Mouse (Mus musculus): ENCODE measurements around the gene Clec16a. TPM values are rescaled to one million over a fixed set of nuclear protein-coding genes. Genes with fewer than 3 reads are reported as not detected.

Gene Clec16a
- total and polyA plus RNA-seq, 3 experiments = 20.0 to 24.2 (median 20.5) TPM

DNA sequence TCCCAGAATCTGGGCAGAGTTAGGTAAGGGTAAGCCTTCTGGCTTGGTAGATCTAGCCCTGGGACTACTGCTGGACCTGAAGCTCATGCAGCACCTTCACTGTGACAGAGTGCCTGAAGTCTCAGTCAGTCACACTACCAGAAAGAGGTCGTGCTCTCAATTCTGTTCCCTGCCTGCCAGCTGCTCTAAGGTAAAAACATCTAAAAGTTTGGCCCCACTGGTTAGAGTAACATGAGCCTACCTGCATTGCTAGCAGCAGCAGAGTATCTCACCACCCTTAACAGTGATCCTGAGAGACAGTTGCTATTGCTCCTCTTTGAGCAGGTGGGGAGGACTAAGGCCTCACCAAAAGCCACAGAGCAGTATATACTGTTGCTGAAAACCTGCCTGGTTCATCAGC is 160.3 kb downstream of the Clec16a start:
- H3K27me3 ChIP-seq (replicated peaks) = no peaks in the 10 kb centered on the region
- H3K27ac ChIP-seq (ENCODE audit: insufficient read depth, low read depth) = no peak overlapping the region
- TF ChIP-seq NELFE (IDR thresholded peaks at IDR 0.05; ENCODE audit: low read depth, low read length) = no peak
- no peak for TF ChIP-seq JUN (IDR thresholded peaks at IDR 0.05; ENCODE audit: insufficient read depth, low read depth, low read length)
- no peak for TF ChIP-seq EP300 (IDR thresholded peaks at IDR 0.05; ENCODE audit: low read length)
- no peak for TF ChIP-seq E2F4 (IDR thresholded peaks at IDR 0.05; ENCODE audit: insufficient replicate concordance, low read depth, low read length)
- TF ChIP-seq CHD1 (IDR thresholded peaks at IDR 0.05; ENCODE audit: low read depth, low read length) = no peak
- TF ChIP-seq CHD2 (IDR thresholded peaks at IDR 0.05; ENCODE audit: low read length) = no peak
- TF ChIP-seq RCOR1 (conservative IDR thresholded peaks at IDR 0.05; ENCODE audit: low read depth, low read length) = no peak
- TF ChIP-seq TBP (conservative IDR thresholded peaks at IDR 0.05; ENCODE audit: low read depth, low read length) = no peak
- no peak for TF ChIP-seq POLR2AphosphoS2 (IDR thresholded peaks at IDR 0.05; ENCODE audit: low read depth, low read length)
- no peak for TF ChIP-seq PAX5 (IDR thresholded peaks at IDR 0.05; ENCODE audit: low read length)
- no peak overlapping the region for H3K9ac ChIP-seq (ENCODE audit: insufficient read depth, low read depth)
- H3K4me3 ChIP-seq (replicated peaks in 1 of 3; ENCODE audit: low read depth in 2 of 3, low read length in 2 of 3, poor library complexity in 1 of 3) = no peak overlapping the region
- no peak for DNase-seq (ENCODE audit: extremely low read depth)
- no peaks in the 10 kb centered on the region for H3K36me3 ChIP-seq (replicated peaks in 1 of 2; ENCODE audit: control insufficient read depth in 1 of 2, insufficient read depth in 1 of 2, low read length in 1 of 2)
- no peaks in the 10 kb centered on the region for H3K9me3 ChIP-seq (replicated peaks; ENCODE audit: low read length)
- no peak overlapping the region for H3K4me2 ChIP-seq (ENCODE audit: insufficient read depth, low read depth, poor library complexity, severe bottlenecking)
- in situ Hi-C loops (cut with MboI; ENCODE audit: low pct_ligation_motif_present, low pct_unique_long_range_greater_than_20kb, low sequenced_read_pairs) = no loop called here
- peaks cover 2 to 9% of the 10 kb centered on the region in 2 experiments; a peak in 3 of 4 replicates for H3K4me1 ChIP-seq (ENCODE audit: control insufficient read depth in 1 of 2, insufficient read depth in 2 of 2)
- dilution Hi-C loops (cut with MboI; ENCODE audit: extremely low pct_ligation_motif_present, extremely low pct_unique_long_range_greater_than_20kb, low sequenced_read_pairs) = no loop called here
- no peaks in the 10 kb centered on the region for H3K79me2 ChIP-seq (replicated peaks; ENCODE audit: control insufficient read depth, extremely low read depth, insufficient read depth, poor library complexity, severe bottlenecking)

DNA sequence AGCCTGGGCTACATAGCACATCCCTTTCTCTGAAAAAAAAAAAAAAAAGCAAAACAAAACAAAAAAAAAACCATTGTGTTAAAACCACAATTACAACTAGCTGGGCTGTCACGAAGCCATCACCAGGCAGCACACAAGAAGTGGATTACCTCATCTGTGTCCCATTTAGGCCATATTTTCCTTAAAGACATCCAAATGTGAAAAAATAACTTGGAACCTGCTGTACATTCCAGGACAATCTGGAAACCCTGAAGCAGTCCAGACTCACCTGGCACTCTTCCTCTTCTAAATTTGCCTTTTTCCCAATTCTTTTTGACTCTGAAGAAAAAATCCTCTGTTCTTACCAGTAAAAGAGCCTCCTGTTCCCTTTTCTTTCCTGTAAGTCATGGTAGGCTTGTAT is 166.4 kb downstream of the Clec16a start:
- H3K4me1 ChIP-seq (ENCODE audit: control insufficient read depth in 1 of 2, insufficient read depth in 2 of 2) = no peaks in the 10 kb centered on the region
- H3K4me2 ChIP-seq (ENCODE audit: insufficient read depth, low read depth, poor library complexity, severe bottlenecking) = no peak overlapping the region

DNA sequence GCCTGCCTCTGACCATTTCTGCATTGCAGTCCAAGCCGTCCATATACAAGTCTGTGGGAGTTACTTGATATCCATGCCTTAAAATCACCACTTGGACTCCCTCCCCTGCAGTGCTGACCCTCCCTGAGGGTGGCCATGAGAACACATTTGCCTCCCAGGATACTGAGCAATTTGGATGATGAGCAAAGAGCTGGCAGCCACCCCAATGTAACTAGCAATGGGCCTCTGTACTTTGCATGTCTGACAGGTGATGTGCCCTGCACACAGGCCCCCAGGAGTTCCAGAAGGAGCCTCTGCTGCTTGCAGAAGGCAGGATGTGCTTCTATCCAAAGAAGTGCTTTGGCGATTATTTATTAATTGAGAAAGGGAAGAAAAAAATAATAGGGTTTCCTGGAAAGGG is 167.9 kb downstream of the Clec16a start:
- H3K4me3 ChIP-seq (replicated peaks in 1 of 3; ENCODE audit: low read depth in 2 of 3, low read length in 2 of 3, poor library complexity in 1 of 3) = no peak overlapping the region
- no peaks in the 10 kb centered on the region for H3K36me3 ChIP-seq (replicated peaks in 1 of 2; ENCODE audit: control insufficient read depth in 1 of 2, insufficient read depth in 1 of 2, low read length in 1 of 2)
- H3K4me1 ChIP-seq (ENCODE audit: control insufficient read depth in 1 of 2, insufficient read depth in 2 of 2) = no peaks in the 10 kb centered on the region
- TF ChIP-seq RAD21 (IDR thresholded peaks at IDR 0.05; ENCODE audit: low read depth, low read length) (no peak), POLR2A (IDR thresholded peaks at IDR 0.05; ENCODE audit: low read depth, low read length) (no peak), TBP (conservative IDR thresholded peaks at IDR 0.05; ENCODE audit: low read depth, low read length) (no peak), USF2 (conservative IDR thresholded peaks at IDR 0.05; ENCODE audit: low read depth, low read length) (no peak), MAX (IDR thresholded peaks at IDR 0.05; ENCODE audit: low read length) (no peak), KAT2A (IDR thresholded peaks at IDR 0.05; ENCODE audit: insufficient replicate concordance, low read length) (no peak), UBTF (IDR thresholded peaks at IDR 0.05; ENCODE audit: low read depth, low read length) (no peak), E2F4 (IDR thresholded peaks at IDR 0.05; ENCODE audit: insufficient replicate concordance, low read depth, low read length) (no peak), NRF1 (IDR thresholded peaks at IDR 0.05; ENCODE audit: low read depth, low read length) (no peak), MAZ (IDR thresholded peaks at IDR 0.05; ENCODE audit: low read depth, low read length) (no peak), RCOR1 (conservative IDR thresholded peaks at IDR 0.05; ENCODE audit: low read depth, low read length) (no peak), SMC3 (IDR thresholded peaks at IDR 0.05; ENCODE audit: low read depth, low read length) (no peak), EP300 (IDR thresholded peaks at IDR 0.05; ENCODE audit: low read length) (no peak), GABPA (IDR thresholded peaks at IDR 0.05; ENCODE audit: insufficient replicate concordance, low read depth, low read length) (no peak), NELFE (IDR thresholded peaks at IDR 0.05; ENCODE audit: low read depth, low read length) (no peak), TCF12 (IDR thresholded peaks at IDR 0.05; ENCODE audit: low read depth, low read length) (no peak), MXI1 (IDR thresholded peaks at IDR 0.05; ENCODE audit: low read depth, low read length) (no peak), PAX5 (IDR thresholded peaks at IDR 0.05; ENCODE audit: low read length) (no peak), HCFC1 (IDR thresholded peaks at IDR 0.05; ENCODE audit: low read depth, low read length) (no peak)
- no peaks in the 10 kb centered on the region for H3K79me2 ChIP-seq (replicated peaks; ENCODE audit: control insufficient read depth, extremely low read depth, insufficient read depth, poor library complexity, severe bottlenecking)
- no peak for DNase-seq (ENCODE audit: extremely low read depth)
- no peak overlapping the region for H3K27ac ChIP-seq (ENCODE audit: insufficient read depth, low read depth)
- H3K27me3 ChIP-seq (replicated peaks) = no peaks in the 10 kb centered on the region
- H3K4me2 ChIP-seq (ENCODE audit: insufficient read depth, low read depth, poor library complexity, severe bottlenecking) = no peak overlapping the region
- dilution Hi-C loops (cut with MboI; ENCODE audit: extremely low pct_ligation_motif_present, extremely low pct_unique_long_range_greater_than_20kb, low sequenced_read_pairs) (no loop called here), in situ Hi-C loops (cut with MboI; ENCODE audit: low pct_ligation_motif_present, low pct_unique_long_range_greater_than_20kb, low sequenced_read_pairs) (no loop called here)
- H3K9ac ChIP-seq (ENCODE audit: insufficient read depth, low read depth) = no peak overlapping the region
- no peaks in the 10 kb centered on the region for H3K9me3 ChIP-seq (replicated peaks; ENCODE audit: low read length)

More for the DNA sequence above, 166.4 kb downstream of the Clec16a start:
- dilution Hi-C loops (cut with MboI; ENCODE audit: extremely low pct_ligation_motif_present, extremely low pct_unique_long_range_greater_than_20kb, low sequenced_read_pairs) (no loop called here), in situ Hi-C loops (cut with MboI; ENCODE audit: low pct_ligation_motif_present, low pct_unique_long_range_greater_than_20kb, low sequenced_read_pairs) (no loop called here)
- DNase-seq (ENCODE audit: extremely low read depth) = no peak
- Histone ChIP-seq H3K9ac (ENCODE audit: insufficient read depth, low read depth) (no peak overlapping the region), H3K9me3 (replicated peaks; ENCODE audit: low read length) (no peaks in the 10 kb centered on the region), H3K4me3 (replicated peaks in 1 of 3; ENCODE audit: low read depth in 2 of 3, low read length in 2 of 3, poor library complexity in 1 of 3) (no peak overlapping the region), H3K27me3 (replicated peaks) (no peaks in the 10 kb centered on the region), H3K36me3 (replicated peaks in 1 of 2; ENCODE audit: control insufficient read depth in 1 of 2, insufficient read depth in 1 of 2, low read length in 1 of 2) (no peaks in the 10 kb centered on the region), H3K27ac (ENCODE audit: insufficient read depth, low read depth) (no peak overlapping the region), H3K79me2 (replicated peaks; ENCODE audit: control insufficient read depth, extremely low read depth, insufficient read depth, poor library complexity, severe bottlenecking) (no peaks in the 10 kb centered on the region)
- TF ChIP-seq ZNF384 (IDR thresholded peaks at IDR 0.05; ENCODE audit: low read depth, low read length) (peak; percentile 27; the same call in 1 of the 2 replicates), RCOR1 (conservative IDR thresholded peaks at IDR 0.05; ENCODE audit: low read depth, low read length) (no peak), POLR2AphosphoS2 (IDR thresholded peaks at IDR 0.05; ENCODE audit: low read depth, low read length) (no peak), BHLHE40 (IDR thresholded peaks at IDR 0.05; ENCODE audit: low read depth, low read length) (no peak)
